In the genomic region with DNA sequence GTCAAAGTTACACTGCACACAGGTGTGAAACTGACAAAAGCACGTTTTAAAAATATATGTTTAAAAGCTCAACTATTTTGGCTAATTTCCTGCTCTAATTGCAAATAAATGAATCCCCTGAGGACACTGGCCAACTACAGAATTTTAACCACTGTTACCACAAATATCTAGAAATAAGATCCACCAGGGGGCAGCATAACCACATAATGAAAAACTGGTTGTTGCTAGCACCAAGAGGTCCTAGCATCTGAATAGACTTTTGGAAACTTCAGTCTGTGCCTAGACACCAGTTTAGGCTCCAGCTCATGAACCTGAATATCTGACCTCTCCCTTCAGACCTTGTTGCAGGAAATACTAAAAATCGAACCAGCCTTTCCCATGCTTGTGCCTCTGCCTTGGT, we compare ENCODE assay signal across 8 mouse cellular contexts. TPM values are rescaled to one million over a fixed set of nuclear protein-coding genes. Genes with fewer than 3 reads are reported as not detected.
A peak's percentile ranks its signal among the peaks of the same experiment; 100 is the strongest.
DNase-seq lines count a peak whose midpoint lies in the region; ATAC-seq and TF ChIP-seq lines count a peak whose summit lies in the region.

No protein-coding gene starts in this region.

- H3K36me3 ChIP-seq in heart, postnatal 0 days (replicated peaks; ENCODE audit: control insufficient read depth, insufficient read depth, low read length) = no peaks in the 10 kb centered on the region
- H3K36me3 ChIP-seq in thymus, adult 2 months (ENCODE audit: control insufficient read depth, insufficient read depth, low read length) = no peaks in the 10 kb centered on the region
- H3K36me3 ChIP-seq in midbrain, embryonic 16.5 days (ENCODE audit: control insufficient read depth, insufficient read depth, low read length) = no peaks in the 10 kb centered on the region

- no peak overlapping the region for H3K4me3 ChIP-seq in heart, postnatal 0 days (ENCODE audit: low read depth, low read length)
- H3K4me3 ChIP-seq in thymus, adult 2 months (ENCODE audit: control insufficient read depth, insufficient read depth, low read length) = no peak overlapping the region
- no peak overlapping the region for H3K4me3 ChIP-seq in cortical plate, adult 2 months (ENCODE audit: insufficient read depth, low read length)
- H3K4me3 ChIP-seq in midbrain, embryonic 16.5 days (ENCODE audit: low read depth, low read length) = no peak overlapping the region

- peak; percentile 69 for TF ChIP-seq CTCF in heart, postnatal 0 days (IDR thresholded peaks at IDR 0.05; ENCODE audit: low read depth)
- TF ChIP-seq CTCF in thymus, adult 2 months (IDR thresholded peaks at IDR 0.05; ENCODE audit: borderline replicate concordance, control insufficient read depth, extremely low read depth, insufficient read depth, low read length, poor library complexity) = no peak
- 0 out of 2 replicates have a peak, but pooled peaks have one; percentile 10 for TF ChIP-seq CTCF in cortical plate, adult 2 months (IDR thresholded peaks at IDR 0.05; ENCODE audit: extremely low read depth, insufficient read depth, low read length)

- TF ChIP-seq POLR2A in thymus, adult 2 months (IDR thresholded peaks at IDR 0.05; ENCODE audit: control insufficient read depth, extremely low read depth, insufficient read depth, low read length, poor library complexity) = no peak
- no peak for TF ChIP-seq POLR2A in cortical plate, adult 2 months (IDR thresholded peaks at IDR 0.05; ENCODE audit: extremely low read depth, insufficient read depth, low read length)

- intact Hi-C loops in left cerebral cortex, postnatal 4 days (cut with DNase I) = no loop called here

- DNase-seq in heart, postnatal 0 days (ENCODE audit: low spot score) = peak; percentile 60
- no peak for DNase-seq in heart, adult 11 months
- DNase-seq in thymus, adult 2 months = peak; percentile 23
- DNase-seq in thymus, adult 18-20 months = no peak
- DNase-seq in left cerebral cortex, postnatal 4 days = peak; percentile 24

- no peak overlapping the region for H3K27ac ChIP-seq in heart, postnatal 0 days (ENCODE audit: low read depth)
- no peak overlapping the region for H3K27ac ChIP-seq in thymus, adult 2 months (ENCODE audit: control insufficient read depth, insufficient read depth, low read length)
- no peak overlapping the region for H3K27ac ChIP-seq in cortical plate, adult 2 months (ENCODE audit: insufficient read depth, low read length)
- H3K27ac ChIP-seq in midbrain, embryonic 16.5 days (ENCODE audit: low read length) = no peak overlapping the region

- H3K4me2 ChIP-seq in heart, postnatal 0 days (ENCODE audit: low read depth, low read length) = no peak overlapping the region
- no peak overlapping the region for H3K4me2 ChIP-seq in midbrain, embryonic 16.5 days (ENCODE audit: low read length)

- ATAC-seq in heart, postnatal 0 days (ENCODE audit: insufficient read depth, low read depth) = no peak; the same call in 1 of the 2 replicates
- ATAC-seq in frontal cortex, adult (ENCODE audit: low TSS enrichment) = no peak
- no peak for ATAC-seq in midbrain, embryonic 16.5 days

- no peak overlapping the region for H3K9ac ChIP-seq in heart, postnatal 0 days (replicated peaks; ENCODE audit: low read depth, low read length)
- H3K9ac ChIP-seq in midbrain, embryonic 16.5 days (ENCODE audit: low read depth, low read length) = no peak overlapping the region

- no peaks in the 10 kb centered on the region for H3K4me1 ChIP-seq in heart, postnatal 0 days (ENCODE audit: control insufficient read depth, insufficient read depth)
- no peaks in the 10 kb centered on the region for H3K4me1 ChIP-seq in thymus, adult 2 months (replicated peaks; ENCODE audit: control insufficient read depth, insufficient read depth, low read length)
- no peaks in the 10 kb centered on the region; the same call in 1 of the 2 replicates for H3K4me1 ChIP-seq in cortical plate, adult 2 months (ENCODE audit: control insufficient read depth, insufficient read depth, low read length)
- no peaks in the 10 kb centered on the region for H3K4me1 ChIP-seq in midbrain, embryonic 16.5 days (ENCODE audit: control insufficient read depth, insufficient read depth, low read length)

- TF ChIP-seq EP300 in heart, postnatal 0 days (IDR thresholded peaks at IDR 0.05; ENCODE audit: low read depth) = no peak

- no peaks in the 10 kb centered on the region for H3K27me3 ChIP-seq in heart, postnatal 0 days (ENCODE audit: control insufficient read depth, insufficient read depth, low read length)
- no peaks in the 10 kb centered on the region for H3K27me3 ChIP-seq in thymus, adult 2 months (ENCODE audit: control insufficient read depth, insufficient read depth, low read length)
- H3K27me3 ChIP-seq in midbrain, embryonic 16.5 days (ENCODE audit: control insufficient read depth, insufficient read depth, low read depth, low read length) = no peaks in the 10 kb centered on the region

- H3K9me3 ChIP-seq in heart, postnatal 0 days (replicated peaks; ENCODE audit: control insufficient read depth, low read length) = no peaks in the 10 kb centered on the region
- no peaks in the 10 kb centered on the region for H3K9me3 ChIP-seq in midbrain, embryonic 16.5 days (replicated peaks; ENCODE audit: control insufficient read depth, low read length, poor library complexity, severe bottlenecking)

- 29% methylated on average over 2 of the region's 2 CpGs for WGBS in heart, postnatal 0 days
- WGBS in thymus, adult 2 months = 44% methylated on average over 2 of the region's 2 CpGs
- 48% methylated on average over 2 of the region's 2 CpGs for WGBS in midbrain, embryonic 16.5 days

RNA-seq across cellular contexts. Expression of gene Ssu2, which starts 23.2 kb away (rescaled TPM):
- total RNA-seq in heart, postnatal 0 days (2014; rRNA removed; ENCODE audit: low replicate concordance) = 9.2 and 17.4 TPM in 2 replicates
- 3.2 and 5.1 TPM in 2 replicates for polyA plus RNA-seq in heart, postnatal 0 days (2015; fragmentation: Nextera tagmentation; extraction: Ambion mirVana)
- 0.66 and 0.74 TPM in 2 replicates for polyA plus RNA-seq in thymus, adult 2 months (2012; rRNA removed)
- polyA plus RNA-seq in cortical plate, adult 2 months (2012; rRNA removed) = 0.50 and 0.55 TPM in 2 replicates
- total RNA-seq in left cerebral cortex, postnatal 4 days (2021) = under 1 TPM; 0.34 to 0.56 TPM
- 0.16 TPM in 1 of 2 replicates, not detected in the other for polyA plus RNA-seq in midbrain, embryonic 16.5 days (2015; fragmentation: Nextera tagmentation; extraction: Ambion mirVana)

Comparison
In these comparisons a context has a peak if more than half of its experiments do, and no peak if none do; other contexts are left out.
1. DNase-seq: peak in heart, postnatal 0 days (single experiment), thymus, adult 2 months (single experiment) and left cerebral cortex, postnatal 4 days (single experiment); none in heart, adult 11 months (single experiment) and thymus, adult 18-20 months (0 of 2).